Mouse (Mus musculus) liver, embryonic 14.5 days (tissue): ENCODE results near the gene Psmd9.

ENCODE experiments used
- CTCF ChIP-seq: IDR thresholded peaks from 2 replicates; pipeline ENCODE4 v1.5.1; 2016; ENCODE audit warnings: antibody characterized with exemption, low read depth, control low read depth
- EP300 ChIP-seq: IDR thresholded peaks from 2 replicates; pipeline ENCODE4 v1.6.1; 2016; ENCODE audit warnings: antibody characterized with exemption, low read depth

DNA sequence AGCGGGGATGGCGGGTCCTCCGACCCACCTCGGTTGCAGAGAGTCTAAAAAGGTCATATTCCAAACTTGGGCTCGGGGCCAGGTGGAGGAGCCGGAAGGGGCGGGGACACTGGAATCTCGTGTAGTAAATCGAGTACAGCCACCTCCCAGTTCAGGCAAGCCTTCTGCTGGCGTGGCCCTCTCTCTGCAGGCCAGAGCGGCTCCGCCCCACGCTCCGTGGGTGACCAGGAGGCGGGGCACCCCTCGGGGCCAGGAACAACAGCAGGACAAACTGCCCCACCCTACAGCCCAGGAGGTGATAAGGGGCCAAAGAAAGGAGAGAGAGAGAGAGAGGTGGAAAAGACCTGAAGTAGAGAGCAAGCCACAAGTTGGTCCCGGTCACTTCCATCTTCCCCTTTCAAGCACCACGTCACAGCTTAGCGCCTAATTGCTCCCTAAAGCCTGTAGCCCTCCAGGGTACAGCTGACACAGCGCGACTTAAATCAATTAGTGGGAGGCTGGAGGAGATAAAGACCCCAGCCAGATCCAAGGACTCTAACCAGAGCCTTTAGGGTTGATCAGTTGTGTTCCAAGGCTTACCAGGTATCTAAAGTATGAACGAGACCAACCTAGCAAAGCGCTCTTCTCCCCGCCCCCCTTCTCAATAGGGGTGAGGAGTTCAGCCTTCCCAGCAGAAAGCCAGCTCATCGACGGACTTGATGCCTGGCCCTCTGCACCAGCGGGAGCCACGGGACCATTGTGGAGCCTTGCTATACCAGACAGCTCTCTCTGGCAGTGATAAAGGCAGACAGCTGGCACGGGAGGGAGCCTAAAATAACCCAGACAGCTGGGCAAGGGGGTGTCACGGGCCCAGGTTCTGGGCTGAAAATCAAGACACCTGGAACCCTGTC lies 33.5 kb upstream of the Psmd9 start:
- TF ChIP-seq CTCF, result peak; percentile 37; the same call in 1 of the 2 replicates
- no peak for TF ChIP-seq EP300
